Mouse (Mus musculus) liver, embryonic 12.5 days (tissue): ENCODE data around the gene Ugt1a5. TPM values are rescaled to one million over a fixed set of nuclear protein-coding genes. Genes with fewer than 3 reads are reported as not detected.
"Not testable (repeated sequence)": the region's sequence is repeated elsewhere in the genome, so short reads cannot be mapped to it uniquely, and the experiment has no call there.

Source experiments
- ATAC-seq: fragments of 200-750 bp; cut with Nextera tagmentation; 2 replicates; pipeline ENCODE4 v1.8.0; 2017; ENCODE audit warnings: moderate number of reproducible peaks, mild to moderate bottlenecking, moderate library complexity
- H3K27ac ChIP-seq: fragments of 300-500 bp; sonication (generic); 2 replicates; pipeline ENCODE4 v1.5.1; 2016; ENCODE audit warnings: mild to moderate bottlenecking
- H3K27me3 ChIP-seq: fragments of 300-500 bp; sonication (generic); replicated peaks from 2 replicates; pipeline ENCODE4 v1.6.1; 2016; ENCODE audit warnings: mild to moderate bottlenecking, moderate library complexity
- H3K36me3 ChIP-seq: fragments of 300-500 bp; sonication (generic); 2 replicates; pipeline ENCODE4 v1.6.1; 2016; ENCODE audit warnings: mild to moderate bottlenecking, moderate library complexity
- H3K4me1 ChIP-seq: fragments of 300-500 bp; sonication (generic); 2 replicates; pipeline ENCODE4 v1.6.1; 2016
- H3K4me2 ChIP-seq: fragments of 300-500 bp; sonication (generic); 2 replicates; pipeline ENCODE4 v1.6.1; 2016; ENCODE audit warnings: mild to moderate bottlenecking, moderate library complexity
- H3K4me3 ChIP-seq: fragments of 300-500 bp; sonication (generic); 2 replicates; pipeline ENCODE4 v1.5.1; 2016; ENCODE audit warnings: mild to moderate bottlenecking, moderate library complexity
- H3K9ac ChIP-seq: fragments of 300-500 bp; sonication (generic); 2 replicates; pipeline ENCODE4 v1.6.1; 2016; ENCODE audit warnings: mild to moderate bottlenecking, moderate library complexity
- H3K9me3 ChIP-seq: fragments of 300-500 bp; sonication (generic); replicated peaks from 2 replicates; pipeline ENCODE4 v1.6.1; 2016; ENCODE audit warnings: mild to moderate bottlenecking, moderate library complexity
- WGBS: fragments of 180-500 bp; shearing (Covaris S2); methylation state at CpG from one replicate; pipeline ENCODE4 v1.1.7; 2016; ENCODE audit not compliant: insufficient replicate concordance; 5-methylcytosine and 5-hydroxymethylcytosine counted together
- polyA plus RNA-seq: library from polyadenylated mRNA; unstranded; fragments of >200 nt; fragmentation: Nextera tagmentation; extraction: Ambion mirVana; gene quantifications from 2 replicates; pipeline ENCODE4 v1.2.1, GENCODE M21; 2016

Ugt1a5 gene
- polyA plus RNA-seq, 1 experiment from 2014 or later = not detected

DNA sequence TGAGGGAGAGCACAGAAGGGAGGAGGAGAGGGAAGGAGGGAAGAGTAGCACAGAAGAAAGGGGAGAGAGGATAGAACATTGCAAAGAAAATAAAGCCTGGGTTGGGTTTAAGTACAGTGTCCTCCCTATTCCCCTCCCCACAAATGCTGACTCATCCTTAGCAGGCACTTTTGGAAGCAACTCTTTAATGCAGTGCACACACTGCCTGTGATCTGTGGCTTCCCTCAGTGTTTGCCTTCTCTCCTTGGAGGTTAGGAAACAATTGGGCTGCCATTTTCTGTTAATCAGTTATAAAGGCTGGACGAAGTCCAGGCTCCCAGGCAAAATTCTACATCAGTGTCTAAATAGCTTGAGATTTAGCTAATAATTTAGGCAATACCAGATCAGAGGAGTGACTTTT lies 25.3 kb upstream of the Ugt1a5 start:
- not testable (repeated sequence) for H3K4me2 ChIP-seq, H3K27ac ChIP-seq, H3K9ac ChIP-seq, H3K36me3 ChIP-seq, H3K27me3 ChIP-seq, H3K9me3 ChIP-seq, H3K4me1 ChIP-seq, H3K4me3 ChIP-seq
- ATAC-seq = peak; percentile 97
- WGBS = 41% methylated on average over 1 of the region's 1 CpGs

DNA sequence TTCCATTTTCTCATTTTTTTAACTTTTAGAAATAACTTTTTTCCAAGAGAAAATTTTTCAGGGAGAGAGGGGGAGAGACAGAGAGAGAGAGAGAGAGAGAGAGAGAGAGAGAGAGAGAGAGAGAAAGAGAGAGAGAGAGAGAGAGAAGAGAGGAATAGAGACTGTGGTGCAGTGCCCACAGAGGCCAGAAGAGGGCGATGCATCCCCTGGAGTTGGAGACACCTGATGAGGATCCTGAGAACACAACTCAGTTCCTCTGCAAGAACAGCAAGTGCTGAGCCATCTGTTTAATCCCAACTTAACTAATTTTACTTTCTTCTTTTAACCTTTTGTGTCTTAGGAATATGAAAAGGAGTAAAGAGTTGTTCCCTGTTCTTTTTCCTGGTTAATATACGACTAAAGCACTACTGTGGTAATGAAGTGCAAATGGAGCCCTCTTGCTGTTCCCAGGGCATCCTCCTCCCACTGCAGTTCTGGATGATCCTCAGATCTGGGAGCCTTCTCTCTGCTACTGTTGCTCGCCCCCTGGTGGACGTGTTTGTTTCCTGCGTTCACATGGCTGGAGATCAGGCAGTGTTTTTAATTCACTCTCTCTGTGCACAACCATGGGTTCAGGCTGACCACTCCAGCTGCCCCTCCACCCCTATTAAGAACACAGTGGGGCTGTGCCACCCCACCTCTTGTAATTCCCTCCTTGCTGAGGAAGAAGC lies 21.7 kb upstream of the Ugt1a5 start:
- H3K4me2 ChIP-seq, ATAC-seq, H3K4me1 ChIP-seq, H3K9me3 ChIP-seq, H3K27ac ChIP-seq, H3K27me3 ChIP-seq, H3K36me3 ChIP-seq, H3K9ac ChIP-seq, H3K4me3 ChIP-seq: not testable (repeated sequence)
- WGBS = 2% methylated on average over 5 of the region's 5 CpGs

DNA sequence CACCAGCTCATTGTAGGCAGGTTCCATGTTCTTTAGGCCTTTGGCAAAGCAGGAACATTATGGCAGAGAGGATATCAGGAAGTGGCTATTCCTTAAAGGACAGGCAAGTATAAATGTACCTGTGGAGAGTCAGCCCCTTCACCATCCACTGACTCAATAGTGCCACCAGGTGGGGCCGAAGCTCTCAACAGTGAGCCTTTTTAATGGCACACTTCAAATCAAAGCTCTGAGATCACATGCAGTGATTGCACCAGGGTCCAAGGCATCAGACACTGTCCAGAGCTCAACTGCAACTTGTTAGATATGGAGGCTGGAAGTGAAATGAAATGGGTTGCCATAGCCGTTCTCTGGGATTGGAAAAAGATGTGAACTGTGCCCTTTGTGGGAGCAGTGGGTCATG lies 20.5 kb upstream of the Ugt1a5 start:
- not testable (repeated sequence) for H3K27ac ChIP-seq, H3K9me3 ChIP-seq, H3K27me3 ChIP-seq, H3K4me3 ChIP-seq, H3K4me2 ChIP-seq, H3K4me1 ChIP-seq, H3K9ac ChIP-seq, ATAC-seq, H3K36me3 ChIP-seq
- 55% methylated on average over 2 of the region's 2 CpGs for WGBS

DNA sequence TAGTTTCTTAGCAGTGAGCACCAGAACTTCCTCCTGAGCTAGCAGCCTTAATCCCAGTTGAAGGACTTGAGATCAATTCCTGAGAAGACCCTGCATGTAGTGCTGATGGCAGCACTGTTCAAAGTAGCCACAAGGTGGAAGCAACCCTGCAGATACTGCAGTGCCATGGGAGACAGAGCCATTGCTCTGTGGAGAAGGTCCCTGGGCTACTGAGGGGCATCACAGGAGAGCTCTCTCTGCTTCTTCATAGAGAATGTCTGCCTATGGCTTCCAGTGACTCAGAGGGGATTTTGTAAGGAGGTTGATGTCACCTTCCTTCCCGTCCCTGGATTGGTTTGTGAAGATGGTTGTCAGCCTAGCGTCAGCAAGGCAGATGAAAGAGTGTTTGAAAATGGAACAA lies 15.7 kb upstream of the Ugt1a5 start:
- H3K4me1 ChIP-seq, H3K4me2 ChIP-seq, H3K27ac ChIP-seq, H3K27me3 ChIP-seq, H3K9me3 ChIP-seq, H3K4me3 ChIP-seq, H3K9ac ChIP-seq, H3K36me3 ChIP-seq: not testable (repeated sequence)
- ATAC-seq = 0 out of 2 replicates have a peak, but pooled peaks have one; percentile 46
- WGBS = 58% methylated on average over 2 of the region's 2 CpGs

DNA sequence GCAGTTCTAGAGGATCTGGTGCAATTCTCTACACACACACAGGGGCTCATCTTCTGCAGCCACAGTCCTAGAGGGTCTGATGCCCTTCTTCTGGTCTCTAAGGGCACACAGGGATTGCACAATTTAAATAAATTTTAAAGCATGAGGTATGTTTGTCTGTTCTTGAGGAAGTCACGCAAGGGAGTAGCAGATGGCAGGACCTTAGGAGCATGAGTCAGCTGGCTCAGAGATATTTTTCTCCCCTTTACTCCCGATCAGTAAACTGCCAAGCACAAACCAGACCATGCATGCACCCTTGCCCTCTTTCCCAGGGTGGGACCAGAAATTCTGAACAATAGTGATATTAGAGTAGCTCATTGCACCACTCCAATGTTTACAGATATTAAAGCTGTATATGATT lies 7.4 kb upstream of the Ugt1a5 start:
- no peak overlapping the region for H3K9ac ChIP-seq
- H3K4me2 ChIP-seq = no peak overlapping the region
- WGBS = 52% methylated on average over 2 of the region's 2 CpGs
- no peaks in the 10 kb centered on the region for H3K27me3 ChIP-seq
- H3K9me3 ChIP-seq = no peaks in the 10 kb centered on the region
- no peak for ATAC-seq
- no peaks in the 10 kb centered on the region for H3K36me3 ChIP-seq
- no peaks in the 10 kb centered on the region for H3K4me1 ChIP-seq
- H3K27ac ChIP-seq = no peak overlapping the region
- H3K4me3 ChIP-seq = no peak overlapping the region

DNA sequence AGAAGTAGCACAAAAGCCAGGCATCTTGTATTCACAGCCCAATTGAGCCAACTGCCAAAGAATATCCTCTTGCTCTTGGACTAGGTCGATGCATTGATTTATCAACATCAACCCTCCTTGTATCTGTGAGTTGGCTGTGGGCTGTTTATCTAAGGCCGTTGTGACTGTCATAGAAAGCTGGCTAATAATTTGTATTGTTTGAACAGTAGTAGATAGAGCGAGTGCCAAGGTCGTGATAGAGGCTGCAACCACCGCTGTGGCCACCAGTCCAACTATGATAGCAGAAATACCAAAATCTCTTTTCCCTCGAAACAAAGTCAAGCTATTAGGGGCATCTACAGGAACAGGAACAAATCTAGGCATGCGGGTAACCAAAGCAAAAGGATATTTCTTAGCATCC lies 6.4 kb downstream of the Ugt1a5 start:
- not testable (repeated sequence) for H3K9ac ChIP-seq, H3K27ac ChIP-seq, H3K4me2 ChIP-seq, H3K4me1 ChIP-seq, H3K4me3 ChIP-seq, H3K36me3 ChIP-seq, H3K27me3 ChIP-seq, ATAC-seq
- WGBS = 75% methylated on average over 7 of the region's 7 CpGs
- peaks cover 23% of the 10 kb centered on the region for H3K9me3 ChIP-seq

DNA sequence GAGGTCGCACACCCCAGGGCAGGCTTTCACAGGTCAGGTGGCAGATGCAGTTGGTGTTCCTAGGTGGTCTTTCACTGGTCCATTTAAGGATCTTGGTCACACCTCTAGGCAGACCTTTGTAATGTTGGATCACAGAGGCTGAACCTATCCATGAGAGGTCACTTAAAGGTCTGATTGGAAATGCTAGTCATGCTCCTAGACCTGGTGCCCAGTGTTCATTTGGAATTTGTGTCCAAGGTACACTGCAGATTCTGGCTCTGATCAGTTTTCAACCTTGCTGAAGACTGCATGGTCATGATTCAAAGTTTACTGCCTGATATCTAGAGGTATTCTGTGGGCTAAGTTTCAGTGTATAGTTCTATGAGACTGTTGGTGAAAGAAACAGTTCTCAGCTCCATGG lies 13.8 kb downstream of the Ugt1a5 start:
- peaks cover 25% of the 10 kb centered on the region for H3K9me3 ChIP-seq
- no peaks in the 10 kb centered on the region for H3K36me3 ChIP-seq
- H3K4me1 ChIP-seq = no peaks in the 10 kb centered on the region
- no peaks in the 10 kb centered on the region for H3K27me3 ChIP-seq
- no peak for ATAC-seq
- no peak overlapping the region for H3K27ac ChIP-seq
- no peak overlapping the region for H3K9ac ChIP-seq
- H3K4me2 ChIP-seq = no peak overlapping the region
- WGBS = 67% methylated on average over 1 of the region's 1 CpGs
- H3K4me3 ChIP-seq = no peak overlapping the region

DNA sequence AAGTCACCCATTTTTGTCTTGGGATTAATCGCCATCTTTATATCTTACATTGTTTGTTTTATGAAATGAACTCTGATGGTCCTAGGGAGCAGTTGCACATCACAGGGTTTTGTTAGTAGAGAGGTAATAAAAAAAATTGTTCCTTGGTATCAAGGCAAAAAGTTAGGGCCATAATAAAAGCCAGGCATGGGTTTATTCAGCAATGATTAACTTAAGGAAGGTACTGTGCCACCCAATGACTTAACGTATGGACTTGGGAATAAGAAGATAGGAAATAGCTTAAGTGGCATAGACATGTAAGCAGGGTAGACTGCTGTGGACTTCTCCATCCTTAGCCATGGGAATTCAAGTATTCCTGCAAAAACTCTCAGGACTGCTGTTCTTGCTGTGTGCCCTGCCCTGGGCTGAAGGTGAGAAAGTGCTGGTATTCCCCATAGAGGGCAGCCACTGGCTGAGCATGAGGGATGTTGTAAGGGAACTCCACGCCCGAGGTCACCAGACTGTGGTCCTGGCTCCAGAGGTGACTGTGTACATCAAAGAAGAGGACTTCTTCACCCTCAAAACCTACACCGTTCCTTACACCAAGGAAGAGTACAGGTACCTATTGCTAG lies 20.6 kb downstream of the Ugt1a5 start:
- no peak overlapping the region for H3K9ac ChIP-seq
- H3K9me3 ChIP-seq = no peaks in the 10 kb centered on the region
- no peaks in the 10 kb centered on the region for H3K4me1 ChIP-seq
- no peak overlapping the region for H3K27ac ChIP-seq
- H3K36me3 ChIP-seq = no peaks in the 10 kb centered on the region
- H3K4me3 ChIP-seq = no peak overlapping the region
- 68% methylated on average over 5 of the region's 5 CpGs for WGBS
- no peaks in the 10 kb centered on the region for H3K27me3 ChIP-seq
- no peak for ATAC-seq
- H3K4me2 ChIP-seq = no peak overlapping the region

DNA sequence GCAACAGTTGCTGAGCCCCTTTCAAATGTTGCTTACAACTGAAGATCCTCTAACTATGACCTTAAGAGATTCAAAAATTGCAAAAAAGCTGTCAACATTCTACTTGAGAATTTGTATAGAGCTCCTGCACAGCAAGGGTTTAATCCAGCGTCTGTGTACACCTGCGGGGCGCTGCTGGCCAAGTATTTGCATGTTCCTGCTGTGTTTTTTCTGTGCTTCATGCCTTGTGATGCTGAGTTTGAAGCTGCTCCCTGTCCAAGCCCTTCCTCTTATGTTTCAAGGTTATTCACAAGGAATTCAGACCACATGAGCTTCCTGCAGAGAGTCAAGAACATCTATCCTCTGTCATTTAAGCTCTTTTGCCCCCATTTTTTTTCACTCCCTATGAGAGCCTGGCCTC lies 26.3 kb downstream of the Ugt1a5 start:
- H3K36me3 ChIP-seq = no peaks in the 10 kb centered on the region
- H3K27ac ChIP-seq = no peak overlapping the region
- H3K27me3 ChIP-seq = no peaks in the 10 kb centered on the region
- 64% methylated on average over 3 of the region's 3 CpGs for WGBS
- H3K4me2 ChIP-seq = no peak overlapping the region
- no peak for ATAC-seq
- H3K9ac ChIP-seq = no peak overlapping the region
- no peaks in the 10 kb centered on the region for H3K9me3 ChIP-seq
- H3K4me1 ChIP-seq = no peaks in the 10 kb centered on the region
- no peak overlapping the region for H3K4me3 ChIP-seq

DNA sequence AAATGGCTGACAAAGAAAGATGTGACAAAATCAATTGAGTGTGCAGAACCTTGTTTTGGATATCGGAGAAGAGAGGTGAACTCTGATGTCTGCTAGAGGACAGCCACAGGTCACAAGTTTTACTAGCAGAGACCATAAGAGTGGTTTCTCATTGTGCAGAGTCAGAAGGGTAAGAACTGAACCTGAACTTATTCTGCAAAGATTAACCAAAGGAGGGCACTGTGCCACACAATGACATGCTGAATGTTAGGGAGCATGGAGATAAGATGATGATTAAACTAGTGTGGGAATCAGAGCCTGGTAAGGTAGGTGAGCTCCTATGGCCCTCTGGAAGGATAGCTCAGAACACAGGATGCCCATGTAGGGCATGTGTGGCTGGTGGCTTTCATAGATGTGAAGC lies 29.9 kb downstream of the Ugt1a5 start:
- peaks cover 14% of the 10 kb centered on the region for H3K27me3 ChIP-seq
- WGBS = 80% methylated on average over 1 of the region's 1 CpGs
- H3K4me2 ChIP-seq = no peak overlapping the region
- H3K4me1 ChIP-seq = no peaks in the 10 kb centered on the region
- ATAC-seq = no peak
- no peak overlapping the region for H3K27ac ChIP-seq
- H3K36me3 ChIP-seq = no peaks in the 10 kb centered on the region
- no peak overlapping the region for H3K9ac ChIP-seq
- H3K4me3 ChIP-seq = no peak overlapping the region
- H3K9me3 ChIP-seq = no peaks in the 10 kb centered on the region

DNA sequence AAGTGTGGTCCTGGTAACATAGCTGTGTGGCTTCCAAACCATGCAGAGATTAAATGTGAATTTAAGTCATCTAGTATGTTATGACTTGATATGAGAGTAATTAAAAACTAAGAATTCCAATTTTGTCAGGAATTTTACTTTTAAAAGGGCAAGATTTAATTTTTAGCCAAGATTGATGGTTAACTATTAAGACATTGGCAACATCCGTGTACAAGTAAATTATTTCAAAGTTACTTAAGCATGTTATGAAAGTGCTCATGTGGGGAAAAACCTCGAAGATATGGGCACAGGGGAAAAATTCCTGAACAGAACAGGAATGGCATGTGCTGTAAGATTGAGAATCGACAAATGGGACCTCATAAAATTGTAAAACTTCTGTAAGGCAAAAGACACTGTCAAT lies 31.6 kb downstream of the Ugt1a5 start:
- no peak for ATAC-seq
- H3K9me3 ChIP-seq = no peaks in the 10 kb centered on the region
- H3K4me1 ChIP-seq = no peaks in the 10 kb centered on the region
- H3K27ac ChIP-seq = no peak overlapping the region
- no peak overlapping the region for H3K9ac ChIP-seq
- H3K4me2 ChIP-seq = no peak overlapping the region
- no peak overlapping the region for H3K4me3 ChIP-seq
- WGBS = 49% methylated on average over 3 of the region's 3 CpGs
- peaks cover 14% of the 10 kb centered on the region for H3K27me3 ChIP-seq
- no peaks in the 10 kb centered on the region for H3K36me3 ChIP-seq

DNA sequence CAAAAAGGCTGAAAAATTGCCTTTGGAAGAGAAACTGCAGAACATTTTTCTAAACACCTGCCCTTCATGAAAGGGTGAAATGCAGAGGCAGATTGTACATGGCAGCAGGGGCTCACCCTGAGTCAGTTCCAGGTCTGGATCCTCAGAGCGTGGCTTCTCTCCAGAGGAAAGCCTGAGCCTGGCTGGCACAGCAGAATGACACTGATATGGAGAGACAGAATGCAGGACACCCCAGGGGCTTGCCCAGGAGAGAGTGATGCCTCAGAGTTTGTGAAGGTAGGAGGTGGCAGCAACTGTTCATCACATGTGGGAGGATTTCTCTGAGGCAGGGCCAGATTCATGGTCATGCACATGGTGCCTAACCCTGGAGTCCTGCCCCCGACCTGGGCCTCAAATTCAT lies 34.2 kb downstream of the Ugt1a5 start:
- H3K4me3 ChIP-seq = no peak overlapping the region
- ATAC-seq = no peak
- peaks cover 14% of the 10 kb centered on the region for H3K27me3 ChIP-seq
- no peaks in the 10 kb centered on the region for H3K36me3 ChIP-seq
- no peaks in the 10 kb centered on the region for H3K9me3 ChIP-seq
- H3K4me1 ChIP-seq = peaks cover 7% of the 10 kb centered on the region
- H3K9ac ChIP-seq = no peak overlapping the region
- no peak overlapping the region for H3K4me2 ChIP-seq
- no peak overlapping the region for H3K27ac ChIP-seq
- 59% methylated on average over 2 of the region's 2 CpGs for WGBS

DNA sequence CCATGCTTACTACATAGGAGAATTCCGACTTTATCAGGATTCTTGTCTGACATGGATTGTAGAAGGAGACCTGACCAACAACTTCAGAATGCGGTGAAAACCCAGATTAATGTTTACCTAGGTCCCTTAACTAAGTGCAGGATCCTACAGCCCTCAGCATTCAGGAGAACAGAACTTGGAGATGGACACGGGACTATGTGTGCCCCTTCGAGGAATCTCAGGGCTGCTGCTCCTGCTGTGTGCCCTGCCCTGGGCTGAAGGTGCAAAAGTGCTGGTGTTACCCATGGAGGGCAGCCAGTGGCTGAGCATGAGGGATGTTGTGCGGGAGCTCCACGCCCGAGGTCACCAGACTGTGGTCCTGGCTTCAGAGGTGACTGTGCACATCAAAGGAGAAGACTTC lies 34.6 kb downstream of the Ugt1a5 start, which contains the start of gene Ugt1a2:
Gene Ugt1a2 (plus strand): TSS at position 146 of the 400 bp plus-strand sequence.
- Histone ChIP-seq H3K9me3 (no peaks in the 10 kb centered on the region), H3K27me3 (peaks cover 14% of the 10 kb centered on the region), H3K27ac (no peak within 1 kb of the TSS), H3K4me2 (no peak within 1 kb of the TSS), H3K36me3 (no peaks in the 10 kb centered on the region), H3K4me1 (peaks cover 11% of the 10 kb centered on the region), H3K9ac (no peak within 1 kb of the TSS), H3K4me3 (no peak within 1 kb of the TSS)
- WGBS = 69% methylated on average over 7 of the region's 7 CpGs
- no peak for ATAC-seq
